Mouse (Mus musculus) gastrocnemius, adult 18-20 months (tissue): Measurements from ENCODE around the gene Flvcr2. TPM values are rescaled to one million over a fixed set of nuclear protein-coding genes. Genes with fewer than 3 reads are reported as not detected.

Source experiments
- DNase-seq: peaks from one replicate; pipeline ENCODE4 v3.0.0; 2021; ENCODE audit warnings: low spot score
- total RNA-seq, 2 experiments: library from RNA; stranded (reverse); gene quantifications; 2 replicates each; pipeline ENCODE4 v1.2.3; 2021

Gene Flvcr2
- total RNA-seq, 2 experiments from 2014 or later, result 0.21 to 0.38 TPM

DNA sequence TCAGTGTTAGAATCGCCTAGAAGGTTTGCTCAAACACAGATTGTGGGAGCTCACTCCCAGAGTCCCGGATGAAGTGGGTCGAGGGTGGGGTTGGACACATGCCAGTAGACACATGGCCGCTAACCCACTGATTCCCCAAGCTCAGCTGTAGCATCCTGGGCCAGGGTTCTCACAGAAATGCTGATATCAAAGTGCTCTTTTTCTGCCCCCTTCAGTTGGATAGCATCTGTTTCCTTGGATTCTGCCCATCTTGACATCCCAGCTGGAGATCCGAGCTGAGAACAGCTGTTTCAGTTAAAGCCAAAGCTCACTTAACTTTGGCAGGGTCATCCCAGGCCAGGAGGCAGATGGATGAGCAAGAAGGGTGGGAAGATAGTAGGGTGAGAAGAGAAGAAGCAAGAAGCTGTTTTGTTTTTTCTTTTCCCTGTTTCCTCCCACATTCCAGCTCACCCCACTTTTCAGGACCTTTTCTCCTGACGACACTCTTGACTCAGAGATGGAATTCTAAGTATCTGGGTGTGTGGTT lies 46.5 kb downstream of the Flvcr2 start:
- DNase-seq, result peak; percentile 41

DNA sequence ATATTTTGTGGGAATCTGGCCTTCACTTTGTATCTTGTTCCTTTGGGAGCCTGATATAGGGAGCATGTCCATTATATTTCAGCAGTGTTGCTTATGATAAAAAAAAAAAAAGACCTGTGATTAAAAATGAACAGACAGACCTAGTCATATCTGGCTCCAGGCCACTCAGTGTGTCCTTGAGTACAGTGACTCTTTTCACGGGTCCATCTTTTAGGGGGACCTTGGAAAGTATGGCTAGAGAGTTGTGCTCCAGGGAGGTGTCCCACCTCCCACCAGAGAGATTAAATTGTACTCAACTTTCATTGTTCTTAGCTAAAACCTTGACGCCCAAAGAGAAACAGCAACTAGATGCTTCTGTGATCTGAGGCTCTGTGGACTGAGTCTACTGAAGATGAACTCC lies 47.8 kb downstream of the Flvcr2 start:
- no peak for DNase-seq

DNA sequence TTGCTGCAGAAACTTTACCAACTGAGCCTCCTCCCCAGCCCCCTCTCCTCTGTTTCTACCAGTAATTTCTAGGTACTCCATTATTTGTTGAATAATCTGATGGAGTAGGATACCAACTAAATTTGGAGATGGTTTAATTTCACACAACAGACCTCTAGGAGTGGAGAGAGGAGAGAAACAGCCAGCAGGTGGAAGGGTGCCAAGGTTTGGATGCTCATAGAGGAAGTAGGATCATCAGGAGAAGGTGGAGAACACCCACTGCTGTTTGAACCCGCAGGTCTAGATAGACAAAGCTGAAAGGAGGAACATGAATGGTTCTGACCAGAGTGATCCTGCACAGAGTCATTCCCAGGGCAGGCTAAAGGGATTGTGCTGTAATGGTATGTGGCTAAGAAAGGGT lies 49.2 kb downstream of the Flvcr2 start:
- no peak for DNase-seq

DNA sequence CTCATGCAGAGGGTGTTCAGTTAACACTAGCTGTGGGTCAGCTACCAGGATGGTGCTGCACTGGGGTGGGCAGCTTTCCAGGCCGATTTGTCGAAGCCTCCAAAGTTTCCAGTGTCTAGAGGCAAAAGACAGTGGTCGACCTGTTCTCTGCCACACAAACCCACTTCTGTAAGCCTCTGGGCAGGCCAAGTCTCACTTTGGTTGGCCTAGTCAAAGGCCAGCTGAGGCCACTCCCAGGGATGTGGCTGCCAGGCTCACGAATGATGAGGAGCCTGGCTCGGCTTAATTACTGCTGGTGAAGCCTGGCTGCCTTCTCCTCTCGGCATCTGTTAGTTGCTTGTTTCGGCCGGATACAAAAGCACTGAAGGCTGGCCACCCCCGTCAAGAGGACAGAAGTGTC lies 53.7 kb downstream of the Flvcr2 start:
- no peak for DNase-seq

DNA sequence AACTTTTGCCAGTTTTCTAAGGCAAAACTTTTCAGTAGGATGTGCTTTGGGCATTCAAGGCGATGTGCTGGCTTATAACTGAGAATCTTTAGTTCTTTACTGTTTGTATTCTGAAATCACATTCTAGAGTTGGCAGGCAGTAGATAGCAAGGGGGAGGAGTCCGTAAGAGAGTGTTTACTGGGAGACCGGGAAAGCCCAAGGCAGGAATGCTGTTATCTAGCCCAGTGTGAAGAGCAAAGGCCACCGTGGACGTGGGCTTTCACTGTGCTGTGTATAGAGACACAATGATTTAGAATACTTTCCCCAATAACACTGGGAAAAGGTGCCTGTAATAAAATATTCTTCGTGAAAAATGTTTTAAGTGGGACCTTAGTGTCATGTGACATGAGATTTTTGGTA lies 63.4 kb downstream of the Flvcr2 start:
- DNase-seq, result no peak

DNA sequence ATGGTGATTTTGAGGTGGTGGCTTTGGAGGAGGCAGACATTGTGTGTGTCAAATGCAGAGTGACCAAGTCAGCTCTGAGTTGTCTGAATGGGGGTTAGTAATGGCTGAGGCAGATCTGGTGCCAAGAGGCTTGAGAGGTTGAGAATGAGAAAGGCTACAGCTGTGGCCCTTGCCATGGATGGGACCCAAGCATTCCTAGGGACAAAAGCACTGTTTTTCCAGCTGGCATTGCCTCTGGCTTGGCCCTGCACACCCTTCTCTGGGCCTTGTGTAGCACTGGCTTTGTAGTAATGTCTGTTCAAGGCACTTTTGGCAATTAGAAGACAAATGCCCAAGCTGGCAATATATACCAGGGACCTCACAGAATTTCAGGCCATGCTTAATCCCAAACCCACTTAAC lies 64.6 kb downstream of the Flvcr2 start:
- no peak for DNase-seq

DNA sequence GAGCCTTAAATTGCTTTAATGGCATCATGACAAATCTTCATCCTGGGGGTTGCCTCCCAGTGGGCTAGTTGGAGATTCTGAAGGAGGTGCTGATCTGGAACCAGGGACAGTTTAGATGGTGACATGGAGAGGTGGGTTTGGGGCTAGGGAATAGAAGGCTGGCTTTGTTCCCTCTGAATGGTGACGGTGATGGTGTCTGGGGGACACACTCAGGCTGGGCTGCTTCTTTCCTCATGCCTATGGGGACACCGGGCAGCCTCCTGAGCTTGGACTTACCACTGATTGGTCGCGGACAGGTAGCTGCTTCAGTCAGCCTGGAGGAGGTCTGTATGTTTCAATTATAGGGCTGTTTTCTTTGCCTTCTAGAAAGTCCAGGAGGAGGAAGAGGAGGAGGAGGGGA lies 65.3 kb downstream of the Flvcr2 start:
- no peak for DNase-seq

DNA sequence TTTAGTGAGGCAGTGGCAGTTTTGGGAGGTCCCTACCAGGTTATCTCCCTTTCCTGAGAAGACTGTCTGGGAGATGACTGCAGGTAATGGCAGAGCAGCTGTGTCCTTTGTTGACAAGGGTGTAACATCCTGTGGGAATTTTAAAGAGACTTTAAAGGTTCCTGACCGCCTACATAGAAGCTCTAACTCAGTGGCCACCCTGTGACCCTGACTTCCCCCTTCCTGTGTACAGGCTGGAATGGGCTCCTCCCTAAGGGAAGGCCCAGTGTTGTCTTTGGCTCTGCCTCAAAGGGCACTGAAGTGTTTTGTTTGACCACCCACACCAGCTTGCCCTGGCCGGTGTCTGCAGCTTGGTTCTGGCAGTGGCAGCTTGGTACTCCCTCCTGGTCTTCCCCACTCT lies 67.3 kb downstream of the Flvcr2 start:
- DNase-seq, result peak; percentile 16

DNA sequence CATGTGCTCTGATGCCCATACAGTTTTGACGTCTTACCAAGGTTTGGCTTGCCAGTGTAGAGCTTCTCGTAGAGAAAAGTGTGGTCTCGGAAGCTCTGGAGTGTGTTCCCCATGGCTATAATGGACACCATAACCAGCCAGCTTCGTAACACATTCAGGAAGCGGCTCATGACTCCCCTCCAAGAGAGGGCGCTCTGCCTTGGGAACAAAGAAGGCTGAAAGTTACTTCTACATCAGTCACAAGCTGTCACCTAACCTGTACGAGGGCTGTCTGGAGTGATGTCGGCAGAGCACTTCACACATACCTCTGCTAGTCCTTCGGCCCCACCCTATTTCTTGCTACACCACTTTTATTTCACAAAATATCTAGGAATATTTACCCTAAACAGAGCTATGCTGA lies 75.7 kb downstream of the Flvcr2 start:
- no peak for DNase-seq

DNA sequence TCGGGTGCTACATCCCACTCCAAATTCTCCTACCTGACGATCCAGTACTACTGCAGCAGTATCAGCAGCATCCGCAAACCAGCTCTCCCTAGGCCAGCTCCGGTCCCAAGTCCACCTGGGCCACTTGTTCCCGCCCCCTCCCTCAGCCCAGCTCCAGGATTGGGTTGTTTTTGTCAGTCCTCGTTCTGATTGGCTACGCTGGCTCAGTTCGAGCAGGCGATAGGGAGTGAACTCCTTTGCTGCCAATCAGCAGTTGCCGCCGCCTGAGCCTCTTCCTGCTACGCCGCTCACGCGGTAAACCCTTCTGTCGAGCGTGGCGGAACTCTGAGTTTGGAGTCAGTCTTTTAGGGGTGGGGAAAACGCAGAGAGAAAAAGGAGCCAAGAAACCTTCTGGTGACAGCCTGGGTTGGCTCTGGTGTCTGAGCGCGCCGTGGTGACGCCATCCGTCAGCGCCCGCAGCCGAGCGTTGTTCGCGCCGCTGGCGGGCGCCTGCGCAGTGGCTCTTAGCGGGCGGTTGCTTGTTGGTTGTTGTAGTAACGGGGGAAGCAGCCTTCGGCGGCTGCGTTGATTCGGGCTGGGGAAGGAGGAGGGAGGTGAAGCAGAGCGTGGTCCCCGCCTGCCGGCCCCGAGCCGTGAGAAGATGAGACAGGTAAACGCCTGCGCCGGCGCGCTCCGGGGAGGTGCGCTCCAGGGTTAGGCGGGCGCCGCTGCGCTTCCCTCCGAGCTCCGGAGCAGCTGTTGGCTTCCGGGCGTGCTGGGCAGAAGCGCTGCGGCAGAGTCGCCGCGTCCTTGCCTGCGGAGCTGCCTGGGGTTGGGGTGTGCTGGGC lies 78.3 kb downstream of the Flvcr2 start, which contains the start of the genes Erg28 and Ttll5:
Gene Erg28 (minus strand): TSS at position 113 of the 827 bp plus-strand sequence.
Gene Ttll5 (plus strand): TSS at position 222 of the 827 bp plus-strand sequence.
- DNase-seq, result peak; percentile 93

DNA sequence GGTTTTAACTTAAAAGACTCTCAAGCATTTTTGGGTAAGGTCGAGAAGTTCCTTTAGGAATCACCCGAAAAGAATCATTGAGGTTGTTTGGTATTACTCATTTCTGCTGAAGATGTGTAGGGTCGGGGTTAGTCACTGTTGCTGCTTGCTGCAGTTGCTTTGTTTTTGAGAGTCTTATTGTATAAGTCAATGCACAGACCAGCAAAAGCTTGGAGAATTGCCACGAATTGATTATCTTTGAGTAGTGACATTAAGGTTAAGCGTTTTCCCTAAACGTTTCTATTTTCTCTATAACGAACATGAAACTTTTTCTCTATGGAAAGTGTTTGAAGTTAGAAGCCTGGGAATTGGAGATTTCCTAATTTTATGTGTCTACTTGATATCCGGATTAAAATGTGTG lies 79.0 kb downstream of the Flvcr2 start:
- no peak for DNase-seq

DNA sequence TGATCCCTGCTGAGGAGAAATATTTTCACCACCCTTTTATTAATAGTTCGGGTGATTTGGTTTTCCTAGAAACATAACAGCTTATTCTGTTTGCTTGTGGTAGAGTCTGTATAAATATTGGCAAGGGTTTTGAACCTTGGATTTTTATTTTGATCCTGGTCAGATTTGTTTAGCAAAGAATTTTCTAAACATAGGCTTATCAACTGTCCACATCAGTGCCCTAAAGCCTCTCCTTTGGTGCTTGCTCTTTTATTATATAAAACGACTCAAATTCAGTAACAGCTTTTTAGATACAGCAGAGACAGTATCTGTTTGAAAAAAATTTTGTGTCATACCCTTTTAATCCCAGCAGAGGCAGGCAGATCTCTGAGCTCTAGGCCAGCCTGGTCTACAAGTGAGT lies 79.5 kb downstream of the Flvcr2 start:
- no peak for DNase-seq

DNA sequence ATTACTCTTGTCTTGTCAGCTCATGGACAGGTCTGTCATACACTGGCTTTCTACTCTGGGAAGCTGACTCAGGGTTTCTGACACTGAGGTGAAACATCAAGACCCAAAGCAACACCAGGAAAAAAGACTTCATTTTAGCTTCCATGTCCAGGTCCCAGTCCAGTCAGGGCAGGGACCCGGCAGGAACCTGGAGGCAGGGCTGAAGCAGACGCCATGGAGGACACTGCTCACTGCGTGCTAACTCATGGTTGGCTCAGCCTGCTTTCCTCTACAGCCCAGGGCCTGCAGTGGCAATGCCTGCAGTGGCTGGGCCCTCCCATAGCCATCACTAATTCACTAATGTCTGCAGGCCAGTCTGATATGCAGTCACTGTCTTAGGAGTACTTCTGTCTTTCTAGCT lies 82.5 kb downstream of the Flvcr2 start:
- no peak for DNase-seq

DNA sequence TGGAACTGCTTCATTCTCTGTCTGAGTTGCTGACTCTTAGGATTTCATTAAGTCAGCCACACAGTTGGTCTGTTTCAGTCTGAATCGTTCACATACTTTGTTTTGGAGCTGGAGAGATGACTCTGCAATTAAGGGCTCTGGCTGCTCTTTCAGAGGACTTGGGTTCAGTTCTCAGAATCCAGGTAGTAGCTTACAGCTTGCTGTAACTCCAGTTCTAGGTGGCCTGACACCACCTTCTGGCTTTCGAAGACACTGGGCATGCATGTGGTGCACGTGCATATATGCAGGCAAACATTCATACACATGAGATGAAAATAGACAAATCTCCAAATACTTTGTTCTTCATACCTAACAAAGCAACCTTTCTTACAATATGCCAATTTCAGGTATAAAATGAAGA lies 83.5 kb downstream of the Flvcr2 start:
- DNase-seq, result no peak

DNA sequence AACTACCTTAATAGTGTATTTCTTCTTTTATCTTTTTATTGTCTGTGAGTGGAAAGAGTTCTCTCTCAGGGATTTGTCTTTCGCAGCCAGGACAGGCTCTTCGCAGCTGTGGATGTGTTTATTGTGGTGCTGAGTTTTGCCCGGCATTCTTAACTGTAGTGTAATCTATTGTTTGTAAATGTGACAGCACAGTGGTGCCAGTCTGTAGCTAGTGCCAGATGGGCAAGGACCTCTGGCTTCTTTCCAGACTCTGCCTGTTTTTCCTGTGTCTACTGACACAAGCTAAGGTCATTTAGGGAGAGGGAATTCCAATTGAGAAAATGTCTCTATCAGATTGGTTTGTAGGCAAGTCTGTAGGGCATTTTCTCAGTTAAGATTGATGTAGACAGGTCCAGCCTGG lies 84.4 kb downstream of the Flvcr2 start:
- DNase-seq, result no peak

DNA sequence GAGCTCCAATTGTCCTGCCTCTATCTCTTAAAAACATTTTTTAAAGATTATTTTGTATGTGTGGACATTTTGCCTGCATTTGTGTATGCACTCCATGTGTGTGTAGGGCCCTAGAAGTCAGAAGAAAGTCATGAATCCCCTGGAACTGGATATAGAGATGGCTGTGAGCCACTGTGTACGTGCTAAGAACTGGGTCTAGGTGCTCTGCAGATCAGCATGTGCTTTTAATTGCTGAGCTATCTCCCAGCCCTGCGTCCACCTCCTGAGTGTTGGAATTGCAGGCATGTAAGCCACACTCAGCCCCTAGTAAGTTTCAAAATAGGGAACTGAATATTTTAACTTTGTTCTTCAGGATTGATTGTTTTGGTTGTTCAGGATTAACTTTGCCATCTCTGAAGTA lies 88.2 kb downstream of the Flvcr2 start:
- no peak for DNase-seq

DNA sequence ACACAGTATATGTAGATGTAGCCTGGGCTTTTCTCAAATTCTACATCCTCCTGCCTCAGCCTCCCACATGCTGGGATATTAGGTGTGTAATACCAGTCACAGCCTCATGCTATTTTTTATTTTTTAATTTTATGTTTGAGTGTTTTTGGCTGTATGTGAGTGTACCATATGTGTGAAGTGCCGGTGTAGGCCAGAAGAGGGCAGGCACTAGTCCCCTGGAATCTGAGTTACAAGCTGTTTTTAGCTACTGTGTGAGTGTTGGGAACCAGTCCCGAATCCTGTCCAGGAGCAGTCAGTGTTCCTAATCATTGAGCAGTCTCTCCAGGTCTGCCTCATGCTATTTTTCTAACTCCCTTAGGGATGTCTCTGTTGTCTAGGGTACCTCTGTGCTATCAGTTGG lies 91.4 kb downstream of the Flvcr2 start:
- no peak for DNase-seq

DNA sequence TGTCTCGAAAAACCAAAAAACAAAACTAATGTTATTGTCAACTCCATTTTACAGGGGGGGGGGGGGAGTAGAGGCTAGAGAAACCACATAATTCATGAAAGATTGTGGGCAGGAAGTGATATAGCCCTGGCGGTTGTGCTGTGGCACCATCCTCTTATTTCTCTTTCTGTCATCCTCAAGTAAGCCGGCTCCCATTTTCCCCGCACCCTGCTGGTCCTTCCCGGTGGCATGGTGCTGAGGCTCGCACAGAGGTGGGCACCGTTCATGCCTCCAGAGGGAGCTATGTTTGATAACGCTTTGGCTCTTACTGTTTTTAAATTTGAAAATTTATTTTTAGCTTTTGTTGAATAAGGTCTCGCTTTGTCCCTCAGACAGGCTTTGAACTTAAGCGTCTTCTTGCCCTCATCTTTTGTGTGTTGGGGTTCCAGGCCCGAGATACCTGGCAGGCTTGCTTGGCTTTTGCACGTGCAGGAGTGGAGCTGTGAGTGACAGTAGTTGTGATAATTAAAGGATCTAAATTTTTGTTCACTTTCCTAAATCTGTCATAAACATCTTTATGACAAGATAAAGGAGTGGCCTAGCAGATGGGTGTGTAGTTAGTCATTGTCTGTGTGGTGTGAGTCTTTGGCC lies 93.1 kb downstream of the Flvcr2 start:
- DNase-seq, result no peak

DNA sequence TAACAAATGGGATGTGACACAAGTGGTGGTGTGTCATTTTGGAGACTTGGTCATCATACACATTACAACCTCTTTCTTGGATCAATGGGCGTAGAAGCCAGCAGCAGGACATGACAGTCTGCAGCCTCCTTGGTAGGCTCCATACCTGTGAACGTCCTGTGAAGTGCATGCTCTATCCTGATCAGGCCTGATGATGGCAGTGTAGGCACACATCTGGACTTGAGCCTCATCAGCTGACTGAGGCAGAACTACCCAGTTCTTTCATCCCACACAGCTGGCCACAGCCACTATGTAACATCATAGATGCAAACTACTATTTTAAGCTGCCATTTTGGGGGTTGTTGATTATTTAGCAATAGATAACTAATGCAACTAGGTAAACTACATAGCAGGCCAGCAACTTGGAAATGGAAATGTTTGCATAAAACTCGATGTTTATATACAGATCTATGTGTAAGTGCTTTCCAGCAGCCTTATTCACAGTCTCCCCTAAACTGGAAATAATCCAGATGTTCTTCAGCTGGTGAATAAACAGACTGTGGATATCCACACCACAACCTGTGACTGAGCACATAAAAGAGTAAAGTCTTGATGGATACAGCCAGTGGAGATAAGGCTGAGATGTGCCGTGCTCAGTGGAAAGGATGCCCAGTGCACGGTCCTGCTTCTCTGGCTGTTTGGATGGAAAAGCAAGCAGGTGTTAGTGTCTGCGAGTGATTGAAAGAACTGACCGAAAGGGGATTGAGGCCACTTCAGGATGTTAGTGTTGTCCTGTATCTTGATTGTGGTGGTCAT lies 102.0 kb downstream of the Flvcr2 start:
- peak; percentile 66 for DNase-seq

DNA sequence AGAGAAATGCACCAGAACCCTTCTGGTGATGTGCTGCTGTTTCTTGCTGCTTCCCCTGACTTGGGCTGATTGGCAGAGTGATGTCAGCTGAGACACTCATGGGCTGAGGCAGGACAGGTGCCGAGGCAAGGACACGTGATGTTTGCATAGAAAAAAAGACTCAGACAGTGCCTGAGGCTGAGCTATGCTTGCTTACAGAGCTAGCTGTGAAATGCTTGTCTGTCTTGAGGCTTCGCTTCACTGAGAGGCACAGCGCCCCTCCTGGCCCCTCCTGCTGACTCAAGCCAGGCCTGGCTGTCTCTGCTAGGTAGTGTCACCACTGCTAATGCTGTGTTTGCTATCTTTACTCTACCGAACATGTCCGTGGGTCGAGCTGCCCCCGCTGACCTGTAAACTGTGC lies 104.3 kb downstream of the Flvcr2 start:
- DNase-seq, result no peak

DNA sequence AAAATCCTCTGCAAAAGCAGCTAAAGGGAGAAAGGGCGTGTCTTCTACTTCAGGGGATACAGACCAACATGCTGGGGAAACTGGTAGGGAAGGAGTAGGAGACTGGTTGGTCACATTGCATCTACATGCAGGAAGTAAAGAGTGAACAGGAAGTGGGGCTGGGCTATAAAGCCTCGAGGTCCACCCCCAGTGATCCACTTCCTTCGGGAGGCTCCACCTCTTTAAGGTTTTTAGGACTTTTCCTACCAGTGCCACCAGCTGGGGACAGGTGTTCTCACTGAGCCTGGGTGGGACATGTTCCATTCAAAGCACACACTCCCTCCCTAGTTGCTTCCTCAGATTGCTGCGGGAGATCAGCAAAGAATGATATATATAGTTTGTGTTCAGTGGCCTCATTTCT lies 107.5 kb downstream of the Flvcr2 start:
- DNase-seq, result no peak

DNA sequence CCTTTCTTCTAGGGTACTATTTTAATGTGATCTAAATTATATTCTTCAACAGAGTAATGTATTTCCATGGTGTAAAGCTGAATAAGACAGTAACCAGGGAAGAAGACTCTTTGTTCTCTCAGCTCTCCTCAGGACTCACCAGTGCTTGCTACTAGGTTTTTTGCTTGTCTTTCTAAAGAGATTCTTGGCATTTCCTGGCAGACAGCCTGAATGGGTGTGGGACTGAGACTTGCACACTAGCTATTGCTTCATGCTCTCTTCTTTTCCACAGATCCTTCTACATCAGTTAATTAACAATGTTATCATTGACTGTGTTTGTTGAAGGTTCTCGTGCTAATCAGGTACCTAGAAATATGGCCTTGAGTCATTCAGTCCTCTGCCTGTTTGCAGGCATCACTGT lies 107.9 kb downstream of the Flvcr2 start:
- no peak for DNase-seq
